Mouse (Mus musculus) ES-Bruce4 (cell line): Measurements from ENCODE around the gene Iffo2. TPM values are rescaled to one million over a fixed set of nuclear protein-coding genes. Genes with fewer than 3 reads are reported as not detected.
A peak's percentile ranks its signal among the peaks of the same experiment; 100 is the strongest.

Source experiments
- H3K27ac ChIP-seq: 2 replicates; pipeline ENCODE4 v1.5.1; 2012; ENCODE audit warnings: low read length, inconsistent platforms; ENCODE audit not compliant: insufficient read depth
- H3K27me3 ChIP-seq: 2 replicates; pipeline ENCODE4 v1.6.1; 2012; ENCODE audit warnings: mild to moderate bottlenecking, low read length, inconsistent platforms; ENCODE audit not compliant: control insufficient read depth, poor library complexity, insufficient read depth, severe bottlenecking
- H3K36me3 ChIP-seq: 2 replicates; pipeline ENCODE4 v1.6.1; 2012; ENCODE audit warnings: inconsistent platforms, mild to moderate bottlenecking, low read length, moderate library complexity; ENCODE audit not compliant: control insufficient read depth, poor library complexity, insufficient read depth, severe bottlenecking
- H3K4me1 ChIP-seq: one replicate; pipeline ENCODE4 v1.8.1; 2011; ENCODE audit warnings: low read length; ENCODE audit not compliant: control insufficient read depth, insufficient read depth
- H3K4me3 ChIP-seq: 2 replicates; pipeline ENCODE4 v1.5.1; 2011; ENCODE audit warnings: low read depth, mild to moderate bottlenecking, low read length
- H3K9ac ChIP-seq: 2 replicates; pipeline ENCODE4 v1.6.1; 2012; ENCODE audit warnings: low read depth, mild to moderate bottlenecking, inconsistent platforms; ENCODE audit not compliant: poor library complexity, severe bottlenecking
- H3K9me3 ChIP-seq: replicated peaks from 2 replicates; pipeline ENCODE4 v1.6.1; 2012; ENCODE audit warnings: mild to moderate bottlenecking, low read length, inconsistent platforms; ENCODE audit not compliant: control insufficient read depth, poor library complexity, insufficient read depth, severe bottlenecking
- CTCF ChIP-seq: IDR thresholded peaks from one replicate; pipeline ENCODE4 v1.8.1; 2011; ENCODE audit warnings: low read depth, low read length
- EP300 ChIP-seq: IDR thresholded peaks from 2 replicates; pipeline ENCODE4 v1.6.1; 2011; ENCODE audit warnings: low read depth, low read length; ENCODE audit not compliant: insufficient read depth
- POLR2A ChIP-seq: IDR thresholded peaks from one replicate; pipeline ENCODE4 v1.8.1; 2011; ENCODE audit warnings: low read length; ENCODE audit not compliant: insufficient read depth
- polyA plus RNA-seq: library from polyadenylated mRNA; stranded (reverse); fragments of >200 nt; gene quantifications from 2 replicates; pipeline ENCODE4 v1.2.4, GENCODE M21; 2011; ENCODE audit warnings: low read depth; ENCODE audit not compliant: missing spikeins, insufficient read depth, insufficient read length

The Iffo2 gene
- polyA plus RNA-seq, 1 experiment = 20.5 TPM

DNA sequence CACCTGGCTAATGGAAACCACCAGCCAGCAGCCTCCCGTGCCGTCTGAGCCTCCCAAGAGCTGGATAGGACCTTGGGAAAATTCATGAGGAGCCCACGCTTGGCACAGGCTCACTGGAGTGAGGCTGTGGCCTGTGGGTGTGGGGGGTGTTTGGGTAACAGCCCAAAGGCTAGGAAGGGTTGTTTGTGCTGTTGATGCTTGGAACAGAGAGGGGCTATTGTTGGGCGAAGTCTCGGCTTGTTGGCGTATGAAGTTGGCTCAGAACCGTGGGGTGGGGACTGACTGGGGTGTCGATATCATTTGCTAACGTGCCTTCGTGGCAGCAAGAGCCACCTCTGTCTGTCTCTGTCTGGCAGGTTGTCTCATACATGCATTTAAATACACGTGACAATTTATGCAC is 24.9 kb downstream of the Iffo2 start:
- Histone ChIP-seq H3K36me3 (no peaks in the 10 kb centered on the region), H3K27me3 (no peaks in the 10 kb centered on the region), H3K27ac (no peak overlapping the region), H3K9me3 (no peaks in the 10 kb centered on the region), H3K4me1 (peaks cover 2% of the 10 kb centered on the region), H3K4me3 (no peak overlapping the region), H3K9ac (no peak overlapping the region)
- TF ChIP-seq EP300 (no peak), CTCF (no peak), POLR2A (no peak)

DNA sequence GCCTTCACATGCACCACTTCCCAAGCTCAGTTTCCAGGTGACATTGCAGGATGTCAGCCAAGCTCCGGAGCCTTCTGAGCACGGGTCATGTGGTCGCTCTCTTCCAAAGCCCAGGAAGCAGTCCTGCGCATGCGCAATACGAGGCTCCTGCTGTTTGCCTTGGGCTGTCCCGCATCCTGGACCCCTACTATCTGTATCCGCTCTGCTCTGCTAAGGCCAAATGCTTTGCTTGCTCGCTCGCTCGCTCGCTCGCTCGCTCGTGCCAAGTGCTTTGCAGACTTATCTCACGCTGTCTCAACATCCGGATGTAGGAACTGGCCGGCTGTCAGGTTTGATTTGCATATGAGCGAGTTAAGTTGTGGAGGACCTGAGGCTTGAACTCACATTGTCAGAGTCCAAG is 25.6 kb downstream of the Iffo2 start:
- Histone ChIP-seq H3K9me3 (no peaks in the 10 kb centered on the region), H3K27me3 (no peaks in the 10 kb centered on the region), H3K36me3 (no peaks in the 10 kb centered on the region), H3K27ac (no peak overlapping the region), H3K4me3 (no peak overlapping the region), H3K4me1 (peaks cover 2% of the 10 kb centered on the region), H3K9ac (no peak overlapping the region)
- TF ChIP-seq POLR2A (no peak), CTCF (no peak), EP300 (no peak)

GRCm38 (mm10) chr4:139568361-139568760 is 38.0 kb downstream of the Iffo2 start:
- Histone ChIP-seq H3K27me3 (no peaks in the 10 kb centered on the region), H3K9ac (no peak overlapping the region), H3K4me1 (peaks cover 2% of the 10 kb centered on the region), H3K4me3 (no peak overlapping the region), H3K36me3 (no peaks in the 10 kb centered on the region), H3K27ac (no peak overlapping the region), H3K9me3 (no peaks in the 10 kb centered on the region)
- TF ChIP-seq POLR2A (no peak), CTCF (no peak), EP300 (no peak)

- H3K4me3 ChIP-seq = no peak overlapping the region
- H3K4me1 ChIP-seq = peaks cover 2% of the 10 kb centered on the region
- H3K9me3 ChIP-seq = no peaks in the 10 kb centered on the region
- TF ChIP-seq POLR2A (no peak), CTCF (peak; percentile 22)
- no peak overlapping the region for H3K9ac ChIP-seq
- no peaks in the 10 kb centered on the region for H3K27me3 ChIP-seq
- H3K27ac ChIP-seq = no peak overlapping the region
- H3K36me3 ChIP-seq = no peaks in the 10 kb centered on the region
Measured at GRCm38 (mm10) chr4:139570756-139571155, 40.4 kb downstream of the Iffo2 start.

DNA sequence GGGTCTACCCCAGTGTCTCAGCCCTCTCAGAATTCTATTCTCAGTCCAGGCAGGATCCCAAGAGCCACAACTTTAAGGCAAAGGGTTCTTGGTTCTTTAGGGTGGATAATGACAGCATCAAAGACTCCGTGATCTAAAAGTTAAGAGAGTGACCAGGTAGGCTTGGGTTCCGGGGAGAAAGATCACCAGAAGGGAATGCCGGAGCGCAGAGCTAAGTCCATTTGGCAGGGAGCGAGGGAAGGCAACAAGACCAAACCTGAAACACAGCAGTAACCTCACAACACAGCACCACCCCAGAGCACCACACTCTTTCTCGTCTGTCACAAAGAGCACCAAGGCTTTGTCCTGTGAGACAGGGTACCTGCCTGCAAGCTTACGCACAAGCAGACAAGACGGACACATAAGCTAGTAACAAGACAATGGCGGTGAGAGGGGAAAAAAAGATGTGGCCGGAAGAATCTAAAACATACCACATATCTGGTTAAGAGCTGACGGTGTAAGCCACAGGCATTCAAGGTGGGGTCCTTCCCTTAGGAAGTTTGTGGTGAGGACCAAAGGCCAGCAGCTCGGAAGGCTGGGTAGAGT is 42.7 kb downstream of the Iffo2 start:
- H3K27me3 ChIP-seq = no peaks in the 10 kb centered on the region
- no peaks in the 10 kb centered on the region for H3K9me3 ChIP-seq
- H3K4me1 ChIP-seq = peaks cover 2% of the 10 kb centered on the region
- H3K4me3 ChIP-seq = no peak overlapping the region
- TF ChIP-seq EP300 (no peak), POLR2A (no peak), CTCF (no peak)
- H3K27ac ChIP-seq = no peak overlapping the region
- no peak overlapping the region for H3K9ac ChIP-seq
- H3K36me3 ChIP-seq = no peaks in the 10 kb centered on the region

DNA sequence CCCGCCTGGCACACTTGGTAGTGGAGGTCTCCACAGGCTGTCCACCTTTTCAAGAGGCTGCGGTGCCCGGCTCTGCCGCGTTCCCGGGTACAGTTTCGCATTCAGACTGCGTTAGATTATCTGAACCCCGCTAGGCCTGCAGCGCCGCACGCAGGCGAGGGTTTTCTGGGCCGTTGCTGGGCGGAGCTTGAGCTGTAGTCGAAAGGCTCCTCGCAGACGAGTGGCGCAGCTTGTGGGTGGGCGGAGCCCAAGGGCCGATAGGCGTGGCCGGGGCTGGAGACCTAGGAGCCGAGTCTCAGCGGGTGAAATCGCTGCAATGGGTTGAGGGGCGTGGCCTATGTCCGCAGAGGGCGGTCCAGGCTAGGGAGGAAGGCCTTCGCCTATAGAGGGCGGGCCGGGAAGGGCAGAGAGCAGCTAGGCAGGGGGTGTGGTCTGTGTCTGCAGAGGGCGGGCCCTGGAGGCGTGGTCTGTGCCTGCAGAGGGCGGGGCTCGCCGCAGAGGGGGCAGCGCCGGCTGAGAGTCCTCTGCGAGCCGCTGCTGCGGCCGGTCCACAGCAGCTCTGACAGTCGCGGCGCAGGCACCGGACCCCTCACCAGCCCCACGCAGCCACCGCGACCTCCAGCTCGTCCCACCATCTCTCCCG is 43.9 kb downstream of the Iffo2 start:
- Histone ChIP-seq H3K36me3 (no peaks in the 10 kb centered on the region), H3K9me3 (no peaks in the 10 kb centered on the region), H3K9ac (peak overlapping the region; percentile 84), H3K27me3 (no peaks in the 10 kb centered on the region), H3K4me1 (no peaks in the 10 kb centered on the region), H3K4me3 (peak overlapping the region; percentile 58), H3K27ac (no peak overlapping the region)
- peak; percentile 39 for TF ChIP-seq CTCF
- TF ChIP-seq EP300 = no peak
- TF ChIP-seq POLR2A = peak; percentile 76
